Mouse (Mus musculus) adrenal gland, postnatal 25 days (tissue): ENCODE data around the gene Gm7682. TPM values are rescaled to one million over a fixed set of nuclear protein-coding genes. Genes with fewer than 3 reads are reported as not detected.
"Not testable (repeated sequence)": the region's sequence is repeated elsewhere in the genome, so short reads cannot be mapped to it uniquely, and the experiment has no call there.

Experiments
- DNase-seq: peaks from one replicate; pipeline ENCODE4 v3.0.0; 2021; ENCODE audit warnings: mixed read lengths
- long read RNA-seq: library from polyadenylated mRNA; stranded (forward); transcript quantifications from one replicate; pipeline ENCODE4 v2.0.0, GENCODE M21; 2021
- total RNA-seq: library from RNA; stranded (reverse); gene quantifications from 2 replicates; pipeline ENCODE4 v1.2.3, GENCODE M21; 2021

Gm7682 gene
- not detected in 2 replicates for total RNA-seq
- long read RNA-seq = 0 reads

DNA sequence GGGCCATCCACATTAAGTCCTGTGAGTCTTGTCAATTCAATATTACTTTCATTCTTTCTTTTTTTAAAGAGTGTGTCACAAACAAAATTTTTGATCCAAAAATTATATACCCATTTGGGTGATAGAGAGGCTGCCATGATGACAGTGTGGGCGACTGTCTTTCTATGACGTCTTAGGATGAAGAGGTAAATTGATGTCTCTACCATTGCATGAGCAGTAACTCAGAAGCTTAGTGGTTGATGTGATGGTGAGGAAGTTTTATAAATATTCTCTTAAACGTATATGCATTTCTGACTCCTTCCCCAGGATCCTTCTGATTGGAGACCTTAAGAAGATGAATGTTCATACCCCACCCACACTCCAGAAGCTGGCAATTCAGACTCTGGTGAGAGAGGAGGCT, at the start of gene Gm7682:
TSS of gene Gm7682 (plus strand) at position 301 of the 400 bp plus-strand sequence.
- not testable (repeated sequence) for DNase-seq

Other genes starting within 250 kb of the Gm7682 start
- gene Gm3106, start 227.8 kb upstream of the Gm7682 start, total RNA-seq = not detected in 2 replicates
- not detected in 2 replicates for gene A430089I19Rik, start 139.0 kb upstream of the Gm7682 start, total RNA-seq
- gene Gm6502, start 131.3 kb upstream of the Gm7682 start, total RNA-seq = not detected in 2 replicates
- gene AA792892, start 106.0 kb upstream of the Gm7682 start, total RNA-seq = not detected in 2 replicates
- not detected in 2 replicates for gene Gm3139, start 80.5 kb downstream of the Gm7682 start, total RNA-seq
- gene Gm3147, start 170.6 kb downstream of the Gm7682 start, total RNA-seq = not detected in 2 replicates
- not detected in 2 replicates for gene Gm6509, start 178.2 kb downstream of the Gm7682 start, total RNA-seq
- gene Gm6205, start 202.6 kb downstream of the Gm7682 start, total RNA-seq = not detected in 2 replicates